Mouse (Mus musculus) embryonic fibroblast, embryonic 13.5 days (primary cell): ENCODE data around the gene Cenpj.

Experiments
- CTCF ChIP-seq: IDR thresholded peaks from 2 replicates; pipeline ENCODE4 v1.5.1; 2011; ENCODE audit warnings: mild to moderate bottlenecking, control low read depth, low read length, moderate library complexity, borderline replicate concordance; ENCODE audit not compliant: insufficient read depth
- POLR2A ChIP-seq: IDR thresholded peaks from 2 replicates; pipeline ENCODE4 v1.6.1; 2011; ENCODE audit warnings: low read depth, mild to moderate bottlenecking, control low read depth, low read length, moderate library complexity

GRCm38 (mm10) chr14:56530788-56531187 is 44.4 kb downstream of the Cenpj start:
- TF ChIP-seq POLR2A, result no peak
- no peak for TF ChIP-seq CTCF
